Mouse (Mus musculus): ENCODE data around the gene Coq5. TPM values are rescaled to one million over a fixed set of nuclear protein-coding genes. Genes with fewer than 3 reads are reported as not detected.

Gene Coq5
- total and polyA plus RNA-seq, 3 experiments, result 40.5 to 43.3 TPM; not detected in 1

- Histone ChIP-seq H3K4me3 (ENCODE audit: control insufficient read depth in 1 of 2, insufficient read depth in 1 of 2, low read depth in 2 of 2, low read length in 2 of 2) (peak overlapping the region; percentile 86 to 89), H3K9me3 (replicated peaks; ENCODE audit: insufficient read depth, low read length) (no peaks in the 10 kb centered on the region), H3K27me3 (ENCODE audit: control insufficient read depth in 1 of 2, insufficient read depth in 2 of 2, low read length in 2 of 2) (no peaks in the 10 kb centered on the region), H3K4me1 (ENCODE audit: control insufficient read depth in 1 of 2, insufficient read depth in 2 of 2, low read length in 2 of 2) (peaks cover 0 to 17% of the 10 kb centered on the region in 2 experiments; a peak in 3 of 4 replicates), H3K79me2 (ENCODE audit: control insufficient read depth, insufficient read depth, low read length, poor library complexity) (peaks cover 20% of the 10 kb centered on the region), H3K36me3 (ENCODE audit: control insufficient read depth in 1 of 2, insufficient read depth in 2 of 2, low read length in 2 of 2) (peaks cover 15 to 24% of the 10 kb centered on the region in 2 experiments), H3K9ac (ENCODE audit: control insufficient read depth, low read depth, low read length, poor library complexity, severe bottlenecking) (peak overlapping the region; percentile 81), H3K27ac (ENCODE audit: control insufficient read depth, low read depth, low read length) (peak overlapping the region; percentile 73)
- DNase-seq (ENCODE audit: low read depth, low spot score), result peak; percentile 73
- TF ChIP-seq POLR2A (IDR thresholded peaks at IDR 0.05; ENCODE audit: control insufficient read depth in 1 of 2, insufficient read depth in 1 of 2, low read depth in 1 of 2, low read length in 2 of 2, poor library complexity in 1 of 2) (no peak), TCF12 (IDR thresholded peaks at IDR 0.05; ENCODE audit: low read depth, low read length) (no peak), E2F4 (IDR thresholded peaks at IDR 0.05; ENCODE audit: borderline replicate concordance, low read depth, low read length) (no peak), ZMIZ1 (IDR thresholded peaks at IDR 0.05; ENCODE audit: low read depth, low read length) (no peak), KAT2A (conservative IDR thresholded peaks at IDR 0.05; ENCODE audit: low read depth, low read length) (no peak), MXI1 (IDR thresholded peaks at IDR 0.05; ENCODE audit: low read depth, low read length) (no peak), ZNF384 (IDR thresholded peaks at IDR 0.05; ENCODE audit: low read depth, low read length) (peak; percentile 91), MYB (IDR thresholded peaks at IDR 0.05; ENCODE audit: low read depth, low read length) (no peak), MAZ (IDR thresholded peaks at IDR 0.05; ENCODE audit: low read depth, low read length) (no peak; the same call in 1 of the 2 replicates), CTCF (IDR thresholded peaks at IDR 0.05 in 2 of 3, conservative IDR thresholded peaks at IDR 0.05 in 1 of 3; ENCODE audit: control insufficient read depth in 1 of 3, insufficient read depth in 1 of 3, low read depth in 2 of 3, low read length in 3 of 3, poor library complexity in 1 of 3, severe bottlenecking in 1 of 3) (peak in 2 of 3 experiments; percentile 5 to 21; a peak in 2 of 6 replicates), CHD1 (IDR thresholded peaks at IDR 0.05; ENCODE audit: low read depth, low read length) (peak; percentile 64; the same call in 1 of the 2 replicates), NRF1 (IDR thresholded peaks at IDR 0.05; ENCODE audit: insufficient read depth, low read depth, low read length, poor library complexity, severe bottlenecking) (no peak), ZC3H11A (IDR thresholded peaks at IDR 0.05; ENCODE audit: low read depth, low read length) (no peak), GATA1 (IDR thresholded peaks at IDR 0.05; ENCODE audit: low read depth, low read length) (no peak), USF2 (IDR thresholded peaks at IDR 0.05; ENCODE audit: borderline replicate concordance in 1 of 2, insufficient read depth in 1 of 2, low read depth in 1 of 2, low read length in 2 of 2) (no peak), ZKSCAN1 (IDR thresholded peaks at IDR 0.05; ENCODE audit: low read depth, low read length) (no peak), MAX (IDR thresholded peaks at IDR 0.05; ENCODE audit: low read length) (no peak), HCFC1 (IDR thresholded peaks at IDR 0.05; ENCODE audit: low read depth, low read length) (no peak), ETS1 (IDR thresholded peaks at IDR 0.05; ENCODE audit: low read depth, low read length) (0 out of 2 replicates have a peak, but pooled peaks have one; percentile 27), POLR2AphosphoS2 (IDR thresholded peaks at IDR 0.05; ENCODE audit: low read length) (no peak), TAL1 (IDR thresholded peaks at IDR 0.05; ENCODE audit: low read length) (no peak), SMC3 (IDR thresholded peaks at IDR 0.05; ENCODE audit: low read depth, low read length) (peak; percentile 29), TBP (IDR thresholded peaks at IDR 0.05; ENCODE audit: low read depth, low read length) (no peak), USF1 (IDR thresholded peaks at IDR 0.05; ENCODE audit: low read depth, low read length) (no peak), SIN3A (IDR thresholded peaks at IDR 0.05; ENCODE audit: low read length) (peak; percentile 76), RCOR1 (IDR thresholded peaks at IDR 0.05; ENCODE audit: low read depth, low read length) (no peak), BHLHE40 (IDR thresholded peaks at IDR 0.05; ENCODE audit: borderline replicate concordance, low read depth, low read length) (no peak), MAFK (IDR thresholded peaks at IDR 0.05; ENCODE audit: borderline replicate concordance, low read depth, low read length) (no peak), CHD2 (IDR thresholded peaks at IDR 0.05; ENCODE audit: low read length) (no peak), MEF2A (IDR thresholded peaks at IDR 0.05; ENCODE audit: extremely low read depth, insufficient replicate concordance, low read depth, low read length, poor library complexity, severe bottlenecking) (no peak), UBTF (IDR thresholded peaks at IDR 0.05; ENCODE audit: borderline replicate concordance, insufficient read depth, low read depth, low read length) (no peak), RAD21 (IDR thresholded peaks at IDR 0.05; ENCODE audit: low read depth, low read length) (no peak; the same call in none of the 2 replicates)
These were observed 20.7 kb downstream of the Coq5 start for GRCm38 (mm10) chr5:115300035-115300744.

All from MEL (cell line).